Mouse (Mus musculus): Measurements from ENCODE around the gene H2afz. TPM values are rescaled to one million over a fixed set of nuclear protein-coding genes. Genes with fewer than 3 reads are reported as not detected.

H2afz gene
- polyA plus RNA-seq, 1 experiment from 2014 or later: 1,332 TPM

GRCm38 (mm10) chr3:137863330-137864123, 760 bp upstream of the H2afz start:
- no peaks in the 10 kb centered on the region for H3K27me3 ChIP-seq
- ATAC-seq (ENCODE audit: insufficient number of reproducible peaks, low FRiP score, low TSS enrichment, low read depth): no peak
- H3K4me2 ChIP-seq (replicated peaks): peak overlapping the region; percentile 61
- H3K4me3 ChIP-seq (replicated peaks): peak overlapping the region; percentile 68
- peaks cover 12% of the 10 kb centered on the region for H3K4me1 ChIP-seq
- H3K9me3 ChIP-seq (replicated peaks): no peaks in the 10 kb centered on the region
- H3K9ac ChIP-seq: peak overlapping the region; percentile 57
- peak overlapping the region; percentile 93 for H3K27ac ChIP-seq (replicated peaks)
- H3K36me3 ChIP-seq: no peaks in the 10 kb centered on the region
- WGBS: 27% methylated on average over 22 of the region's 22 CpGs

DNA sequence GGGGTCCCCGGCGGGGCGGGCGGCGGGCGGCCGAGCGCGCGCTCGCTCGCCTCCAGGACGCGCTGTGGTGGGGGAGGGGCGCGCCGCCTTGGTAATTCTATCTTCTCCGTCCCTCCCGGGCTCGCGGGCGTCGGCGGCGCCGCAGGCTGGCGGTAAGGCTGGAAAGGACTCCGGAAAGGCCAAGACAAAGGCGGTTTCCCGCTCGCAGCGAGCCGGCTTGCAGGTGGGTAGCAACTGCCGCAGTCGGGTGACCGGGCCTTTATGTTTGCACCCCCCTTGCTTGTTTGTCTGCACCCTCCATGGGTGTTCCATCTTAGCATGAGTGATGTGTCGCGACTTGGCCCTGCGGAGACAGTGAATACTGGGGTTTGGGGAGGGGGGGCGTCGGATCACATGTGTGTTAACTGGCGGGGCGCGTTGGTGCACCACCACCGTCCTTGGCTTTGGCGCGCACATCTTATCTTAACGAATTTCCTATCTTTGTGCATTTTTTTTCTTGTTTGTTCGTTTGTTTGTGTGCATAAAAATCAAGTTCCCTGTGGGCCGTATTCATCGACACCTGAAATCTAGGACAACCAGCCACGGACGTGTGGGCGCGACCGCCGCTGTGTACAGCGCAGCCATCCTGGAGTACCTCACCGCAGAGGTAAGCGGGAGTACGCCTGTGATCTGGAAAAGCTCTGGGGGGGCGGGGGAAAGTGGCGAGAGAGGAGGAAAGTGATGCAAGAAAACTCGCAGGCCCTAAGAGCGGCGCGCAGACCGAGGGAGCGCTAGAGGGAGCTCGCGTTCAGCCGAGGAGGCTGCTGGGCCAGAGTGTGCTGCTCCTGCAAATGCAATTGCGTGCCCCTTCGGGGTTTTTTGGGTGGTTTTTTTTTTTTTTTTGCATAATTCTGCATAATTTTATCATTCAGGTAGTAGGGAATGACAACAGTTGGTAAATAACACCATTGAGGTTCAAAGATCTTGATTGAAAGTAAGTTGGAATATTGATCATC, 998 bp downstream of the H2afz start:
- no peaks in the 10 kb centered on the region for H3K9me3 ChIP-seq (replicated peaks)

GRCm38 (mm10) chr3:137867133-137867436, 2.8 kb downstream of the H2afz start:
- Histone ChIP-seq H3K9me3 (replicated peaks) (no peaks in the 10 kb centered on the region), H3K36me3 (no peaks in the 10 kb centered on the region), H3K27me3 (no peaks in the 10 kb centered on the region), H3K27ac (replicated peaks) (peak overlapping the region; percentile 99), H3K9ac (peak overlapping the region; percentile 99), H3K4me1 (peaks cover 17% of the 10 kb centered on the region), H3K4me2 (replicated peaks) (peak overlapping the region; percentile 80), H3K4me3 (replicated peaks) (peak overlapping the region; percentile 84)
- 5% methylated on average over 2 of the region's 2 CpGs for WGBS
- ATAC-seq (ENCODE audit: insufficient number of reproducible peaks, low FRiP score, low TSS enrichment, low read depth): no peak

More for the DNA sequence above, 998 bp downstream of the H2afz start:
- H3K4me3 ChIP-seq (replicated peaks): peak overlapping the region; percentile 68
- WGBS: under 1% methylated on average over 74 of the region's 74 CpGs
- ATAC-seq (ENCODE audit: insufficient number of reproducible peaks, low FRiP score, low TSS enrichment, low read depth): peak; percentile 25; the same call in 1 of the 2 replicates
- peak overlapping the region; percentile 81 for H3K9ac ChIP-seq
- no peaks in the 10 kb centered on the region for H3K27me3 ChIP-seq
- H3K36me3 ChIP-seq: no peaks in the 10 kb centered on the region
- peak overlapping the region; percentile 53 for H3K4me2 ChIP-seq (replicated peaks)
- peak overlapping the region; percentile 97 for H3K27ac ChIP-seq (replicated peaks)
- peaks cover 17% of the 10 kb centered on the region for H3K4me1 ChIP-seq

DNA sequence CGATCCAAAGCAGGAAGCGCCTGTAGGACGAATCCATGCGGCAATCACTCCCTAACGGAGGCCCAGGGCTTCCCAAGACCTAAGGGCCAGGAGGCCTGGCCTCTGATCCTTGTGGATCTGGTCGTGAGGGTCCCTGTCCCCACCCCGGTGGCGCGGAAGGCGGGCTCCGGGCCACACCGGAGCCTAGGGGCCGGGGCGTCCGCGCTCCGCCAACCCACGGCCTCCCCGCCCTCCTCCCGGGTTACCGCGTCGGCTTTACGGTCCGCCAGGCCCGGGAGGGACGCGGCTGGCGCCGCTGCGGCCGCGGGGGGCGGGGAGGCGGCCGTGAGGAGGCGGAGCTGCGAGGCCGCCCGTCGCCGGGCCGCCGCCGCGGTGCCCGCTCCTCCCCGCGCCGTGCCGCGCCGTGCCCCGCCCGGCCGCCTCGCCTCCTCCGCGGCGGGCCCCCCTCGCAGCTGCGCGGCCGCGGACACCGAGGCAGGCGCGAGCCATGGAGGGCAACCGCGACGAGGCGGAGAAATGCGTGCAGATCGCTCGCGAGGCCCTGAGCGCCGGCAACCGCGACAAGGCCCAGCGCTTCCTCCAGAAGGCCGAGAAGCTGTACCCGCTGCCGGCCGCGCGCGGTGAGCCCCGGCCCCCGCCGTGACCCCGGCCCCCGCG, 3.3 kb downstream of the H2afz start, which contains the start of gene Dnajb14:
Gene Dnajb14, plus strand, starts transcription at position 239 of the 657 bp plus-strand sequence.
- Histone ChIP-seq H3K4me2 (replicated peaks) (peak within 1 kb of the TSS; percentile 80), H3K9ac (peak within 1 kb of the TSS; percentile 99), H3K36me3 (no peaks in the 10 kb centered on the region), H3K9me3 (replicated peaks) (no peaks in the 10 kb centered on the region), H3K4me1 (peaks cover 17% of the 10 kb centered on the region), H3K27ac (replicated peaks) (peak within 1 kb of the TSS; percentile 99), H3K27me3 (no peaks in the 10 kb centered on the region), H3K4me3 (replicated peaks) (peak within 1 kb of the TSS; percentile 84)
- ATAC-seq (ENCODE audit: insufficient number of reproducible peaks, low FRiP score, low TSS enrichment, low read depth): peak; percentile 43
- WGBS: under 1% methylated on average over 79 of the region's 94 CpGs

DNA sequence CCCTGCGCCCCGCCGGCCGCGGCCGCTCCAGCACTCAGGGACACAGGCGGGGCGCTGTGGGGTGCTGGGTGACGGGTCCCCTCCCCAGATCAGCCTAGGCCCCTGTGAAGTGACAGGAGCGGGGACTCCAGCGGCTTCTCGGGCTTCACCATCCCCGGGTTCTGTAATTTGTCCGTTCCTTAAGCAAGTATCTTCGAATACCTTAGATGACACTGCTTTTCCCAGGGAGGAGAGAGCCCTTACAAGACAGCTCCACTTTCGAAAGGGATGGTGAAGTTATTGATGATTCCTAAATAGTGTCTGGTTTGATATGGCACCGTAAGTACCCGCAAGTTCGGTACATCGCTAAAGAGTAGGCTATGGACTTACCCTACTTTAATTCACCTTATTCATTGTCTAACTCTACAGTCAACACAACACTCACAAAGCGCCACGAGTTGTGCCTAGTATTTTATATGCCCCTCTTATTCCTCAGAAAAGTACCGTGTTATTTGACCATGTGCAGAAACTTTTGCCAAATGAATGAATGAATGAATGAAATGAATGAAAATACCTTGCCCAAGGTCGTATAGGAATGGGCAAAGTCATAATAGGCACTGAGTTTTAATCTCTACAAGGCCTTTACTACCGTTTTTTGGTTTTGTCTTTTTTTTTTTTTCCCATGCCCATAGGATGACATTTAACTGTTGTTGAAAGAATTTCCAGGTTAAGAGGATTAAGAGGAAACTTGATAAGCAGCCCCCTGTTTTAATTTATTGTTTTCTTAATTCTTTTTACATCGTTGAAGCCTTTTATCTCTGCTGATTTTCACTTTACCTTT, 4.0 kb downstream of the H2afz start:
- ATAC-seq (ENCODE audit: insufficient number of reproducible peaks, low FRiP score, low TSS enrichment, low read depth): no peak; the same call in 1 of the 2 replicates
- peaks cover 17% of the 10 kb centered on the region for H3K4me1 ChIP-seq
- H3K9ac ChIP-seq: peak overlapping the region; percentile 99
- 3% methylated on average over 24 of the region's 26 CpGs for WGBS
- no peaks in the 10 kb centered on the region for H3K36me3 ChIP-seq
- no peaks in the 10 kb centered on the region for H3K27me3 ChIP-seq
- H3K27ac ChIP-seq (replicated peaks): peak overlapping the region; percentile 99
- H3K4me3 ChIP-seq (replicated peaks): peak overlapping the region; percentile 84
- H3K4me2 ChIP-seq (replicated peaks): peak overlapping the region; percentile 80
- H3K9me3 ChIP-seq (replicated peaks): no peaks in the 10 kb centered on the region

DNA sequence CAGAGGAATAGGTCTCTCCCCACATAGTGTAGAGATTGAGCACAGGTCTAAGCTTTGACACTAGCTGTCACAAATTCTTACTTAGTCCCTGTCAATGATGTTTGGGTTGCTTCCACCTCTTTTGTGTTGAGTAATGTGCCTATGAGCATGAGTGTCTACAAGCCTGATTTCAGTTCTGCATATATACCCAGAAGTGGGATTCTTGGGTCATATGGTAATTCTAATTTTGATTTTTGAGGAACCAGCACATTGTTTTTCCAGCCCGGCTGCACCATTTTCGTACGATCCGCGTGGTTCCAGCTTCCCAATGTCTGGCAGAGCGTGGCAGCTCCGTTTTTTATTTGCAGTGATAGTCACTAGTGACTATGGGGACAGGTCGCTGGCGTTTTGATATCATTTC, 5.1 kb downstream of the H2afz start:
- no peak overlapping the region for H3K4me2 ChIP-seq (replicated peaks)
- no peaks in the 10 kb centered on the region for H3K36me3 ChIP-seq
- no peaks in the 10 kb centered on the region for H3K9me3 ChIP-seq (replicated peaks)
- H3K4me3 ChIP-seq (replicated peaks): no peak overlapping the region
- ATAC-seq (ENCODE audit: insufficient number of reproducible peaks, low FRiP score, low TSS enrichment, low read depth): no peak
- 96% methylated on average over 9 of the region's 9 CpGs for WGBS
- H3K9ac ChIP-seq: no peak overlapping the region
- H3K27me3 ChIP-seq: no peaks in the 10 kb centered on the region
- peaks cover 17% of the 10 kb centered on the region for H3K4me1 ChIP-seq
- no peak overlapping the region for H3K27ac ChIP-seq (replicated peaks)

- no peak for ATAC-seq (ENCODE audit: insufficient number of reproducible peaks, low FRiP score, low TSS enrichment, low read depth)
- Histone ChIP-seq H3K4me3 (replicated peaks) (no peak overlapping the region), H3K36me3 (peaks cover 9% of the 10 kb centered on the region; the same call in 1 of the 2 replicates), H3K4me1 (no peaks in the 10 kb centered on the region), H3K9me3 (replicated peaks) (no peaks in the 10 kb centered on the region; the same call in 1 of the 2 replicates), H3K27me3 (no peaks in the 10 kb centered on the region), H3K4me2 (replicated peaks) (no peak overlapping the region), H3K27ac (replicated peaks) (no peak overlapping the region), H3K9ac (no peak overlapping the region)
- WGBS: 80% methylated on average over 3 of the region's 3 CpGs
Observed at GRCm38 (mm10) chr3:137879313-137879712, 15.0 kb downstream of the H2afz start.

GRCm38 (mm10) chr3:137880109-137880748, 15.9 kb downstream of the H2afz start:
- Histone ChIP-seq H3K4me1 (no peaks in the 10 kb centered on the region), H3K9me3 (replicated peaks) (no peaks in the 10 kb centered on the region; the same call in 1 of the 2 replicates), H3K27ac (replicated peaks) (no peak overlapping the region), H3K36me3 (peaks cover 9% of the 10 kb centered on the region; the same call in 1 of the 2 replicates), H3K27me3 (no peaks in the 10 kb centered on the region), H3K9ac (no peak overlapping the region), H3K4me2 (replicated peaks) (no peak overlapping the region), H3K4me3 (replicated peaks) (no peak overlapping the region)
- ATAC-seq (ENCODE audit: insufficient number of reproducible peaks, low FRiP score, low TSS enrichment, low read depth): no peak
- WGBS: 77% methylated on average over 4 of the region's 4 CpGs

- H3K4me2 ChIP-seq (replicated peaks): no peak overlapping the region
- no peak for ATAC-seq (ENCODE audit: insufficient number of reproducible peaks, low FRiP score, low TSS enrichment, low read depth)
- H3K27ac ChIP-seq (replicated peaks): no peak overlapping the region
- H3K4me1 ChIP-seq: no peaks in the 10 kb centered on the region
- WGBS: 93% methylated on average over 5 of the region's 5 CpGs
- H3K9me3 ChIP-seq (replicated peaks): no peaks in the 10 kb centered on the region; the same call in 1 of the 2 replicates
- no peak overlapping the region for H3K9ac ChIP-seq
- no peaks in the 10 kb centered on the region for H3K27me3 ChIP-seq
- no peak overlapping the region for H3K4me3 ChIP-seq (replicated peaks)
- peaks cover 9% of the 10 kb centered on the region; the same call in 1 of the 2 replicates for H3K36me3 ChIP-seq
Observed at GRCm38 (mm10) chr3:137881093-137881492, 16.8 kb downstream of the H2afz start.

GRCm38 (mm10) chr3:137887961-137888360, 23.7 kb downstream of the H2afz start:
- Histone ChIP-seq H3K9me3 (replicated peaks) (no peaks in the 10 kb centered on the region), H3K27me3 (no peaks in the 10 kb centered on the region), H3K27ac (replicated peaks) (no peak overlapping the region), H3K4me3 (replicated peaks) (no peak overlapping the region), H3K36me3 (peaks cover 9% of the 10 kb centered on the region; the same call in 1 of the 2 replicates), H3K4me1 (no peaks in the 10 kb centered on the region), H3K9ac (no peak overlapping the region), H3K4me2 (replicated peaks) (no peak overlapping the region)
- ATAC-seq (ENCODE audit: insufficient number of reproducible peaks, low FRiP score, low TSS enrichment, low read depth): no peak
- WGBS: 81% methylated on average over 7 of the region's 7 CpGs

All from embryonic facial prominence, embryonic 15.5 days (tissue).